Mouse (Mus musculus): ENCODE results near the gene Dusp10.

- TF ChIP-seq GATA1 (IDR thresholded peaks at IDR 0.05; ENCODE audit: low read length) = no peak
- no peak for TF ChIP-seq TAL1 (IDR thresholded peaks at IDR 0.05; ENCODE audit: low read length)
Observed at GRCm38 (mm10) chr1:184067704-184068558, 54.8 kb downstream of the Dusp10 start.

Measured in erythroblast, embryonic 14.5 days (primary cell).